Mouse (Mus musculus): ENCODE measurements at regions not wholly inside any gene's neighbourhood (a gene's known extent, or its start where the extent isn't known, plus 50 kb on each side); places are given as distances from the start of the nearest gene placed in this dataset.

DNA sequence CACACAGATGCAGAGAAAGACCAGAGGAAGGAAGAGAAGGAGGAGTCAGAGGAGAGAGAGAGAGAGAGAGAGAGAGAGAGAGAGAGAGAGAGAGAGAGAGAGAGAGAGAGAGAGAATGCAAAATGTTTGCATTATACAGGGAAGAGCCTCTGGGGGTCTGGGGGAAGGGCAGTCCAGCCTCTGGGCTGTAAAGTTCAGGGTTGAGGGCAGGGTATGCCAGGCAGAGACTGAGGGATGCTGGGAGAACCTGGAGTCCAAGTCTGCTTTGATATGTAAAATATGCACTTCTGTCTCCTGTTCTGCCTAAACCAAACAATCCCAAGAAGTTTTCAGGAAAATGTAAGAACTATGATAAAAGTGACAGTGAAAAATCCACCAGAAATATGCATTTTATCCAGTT lies 538.6 kb upstream of the Sall1 start:
- no peak for ATAC-seq (replicated peaks; ENCODE audit: low read depth, poor library complexity, severe bottlenecking)

DNA sequence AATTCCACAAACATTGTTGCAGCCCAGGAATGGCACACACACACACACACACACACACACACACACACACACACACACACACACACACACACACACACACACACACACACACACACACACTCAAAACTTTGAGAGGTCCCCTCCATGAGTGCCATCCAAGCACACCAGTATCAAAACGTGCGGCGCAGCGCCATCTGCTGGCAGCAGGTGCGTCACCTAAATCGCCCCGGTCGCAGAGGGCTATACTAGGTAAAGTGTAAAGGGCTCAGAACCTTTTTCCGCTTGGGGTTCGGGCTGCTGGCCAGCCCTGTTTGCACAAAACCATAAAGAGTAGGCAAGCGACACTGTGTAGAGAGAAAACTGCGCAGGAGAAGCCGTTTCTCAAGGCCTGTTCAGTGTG lies 527.9 kb upstream of the Sall1 start:
- ATAC-seq (replicated peaks; ENCODE audit: low read depth, poor library complexity, severe bottlenecking), result peak; percentile 83

DNA sequence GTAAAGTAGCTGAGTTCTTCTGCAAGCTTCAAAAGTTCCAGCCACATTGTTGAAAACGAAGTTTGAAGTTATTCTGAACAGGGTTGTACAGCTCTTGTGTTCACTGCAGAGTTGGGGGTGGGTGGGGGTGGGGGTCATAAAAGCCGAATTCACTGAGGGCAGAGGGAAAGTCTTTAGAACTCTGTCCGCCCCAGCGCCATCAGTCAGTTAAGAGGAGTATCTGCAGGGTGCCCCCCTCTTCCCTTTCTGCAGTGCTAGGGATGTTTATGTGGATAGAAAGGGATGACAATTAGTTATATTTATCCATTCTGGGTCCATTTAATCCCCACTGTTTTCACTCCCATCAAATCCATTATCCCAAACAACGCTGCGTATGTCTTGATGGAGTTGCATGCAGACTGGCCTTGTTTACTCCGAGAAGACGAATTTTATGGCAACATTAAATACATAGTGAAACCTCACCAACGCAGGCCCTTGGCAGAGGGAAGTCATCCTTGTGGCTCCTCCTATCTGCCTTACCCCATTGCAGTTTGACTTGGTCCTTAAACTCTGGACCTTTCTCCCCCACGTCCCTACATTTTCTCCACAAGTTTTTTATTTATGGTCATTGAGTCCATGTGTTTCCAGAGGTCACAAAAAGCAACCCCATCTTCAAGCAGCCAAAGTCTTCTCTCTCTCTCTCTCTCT lies 526.8 kb upstream of the Sall1 start:
- no peak for ATAC-seq (replicated peaks; ENCODE audit: low read depth, poor library complexity, severe bottlenecking)

DNA sequence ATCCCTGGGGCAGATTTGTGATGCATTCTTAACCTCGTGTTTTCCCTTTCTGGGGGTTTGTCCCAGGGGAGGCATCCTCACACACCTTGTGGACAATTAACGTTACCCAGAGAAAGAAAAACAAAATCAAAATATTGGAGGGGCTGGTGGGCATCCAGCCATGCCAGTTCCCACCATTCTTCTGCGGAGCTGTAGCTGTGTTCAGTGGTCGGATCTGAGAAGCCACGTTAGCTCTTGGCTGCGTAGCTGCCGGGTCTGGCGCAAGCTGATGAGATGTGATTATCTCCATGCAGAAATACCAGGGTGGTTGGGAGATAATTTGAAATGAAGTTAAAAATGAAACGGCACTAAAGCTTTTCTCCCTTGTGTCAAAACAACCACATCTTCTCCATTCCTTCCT lies 525.4 kb upstream of the Sall1 start:
- ATAC-seq (replicated peaks; ENCODE audit: low read depth, poor library complexity, severe bottlenecking), result no peak

DNA sequence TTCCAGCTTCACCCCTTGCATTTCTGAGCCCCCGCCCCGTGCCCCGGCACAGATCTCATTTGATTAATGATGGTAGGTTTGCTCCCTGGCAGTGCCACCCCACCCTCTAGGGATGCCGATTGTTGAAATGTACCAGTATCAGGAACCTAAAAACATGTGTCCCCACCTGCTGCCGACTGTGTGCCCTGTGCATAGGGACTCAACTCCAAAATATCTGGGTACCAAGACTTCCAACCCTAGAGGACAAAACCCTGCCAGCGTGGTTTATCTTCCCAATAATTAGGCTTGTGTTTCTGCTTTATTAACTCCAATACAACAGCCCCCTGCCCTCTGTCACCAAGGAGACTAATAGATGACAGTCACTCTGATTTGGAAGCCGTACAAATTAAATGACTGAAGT lies 524.7 kb upstream of the Sall1 start:
- no peak for ATAC-seq (replicated peaks; ENCODE audit: low read depth, poor library complexity, severe bottlenecking)

DNA sequence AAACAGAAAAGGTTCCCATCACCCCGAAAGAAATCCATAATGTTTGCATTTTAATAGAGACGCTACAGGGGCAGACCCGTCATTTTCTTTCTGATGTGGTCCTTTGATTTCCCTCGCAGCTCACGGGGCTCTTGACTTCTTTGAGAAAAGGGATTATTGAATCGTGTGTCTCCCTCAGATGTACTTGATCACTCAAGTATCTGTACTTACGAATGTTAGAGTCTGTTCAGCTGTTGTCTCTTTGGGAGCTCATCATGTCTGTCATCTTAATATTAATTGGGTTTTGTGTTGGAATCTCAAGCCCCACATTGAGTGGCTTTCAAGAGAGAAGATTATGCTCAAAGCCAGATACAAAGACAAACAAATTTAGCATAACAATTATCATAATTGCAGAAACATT lies 523.0 kb upstream of the Sall1 start:
- no peak for ATAC-seq (replicated peaks; ENCODE audit: low read depth, poor library complexity, severe bottlenecking)

DNA sequence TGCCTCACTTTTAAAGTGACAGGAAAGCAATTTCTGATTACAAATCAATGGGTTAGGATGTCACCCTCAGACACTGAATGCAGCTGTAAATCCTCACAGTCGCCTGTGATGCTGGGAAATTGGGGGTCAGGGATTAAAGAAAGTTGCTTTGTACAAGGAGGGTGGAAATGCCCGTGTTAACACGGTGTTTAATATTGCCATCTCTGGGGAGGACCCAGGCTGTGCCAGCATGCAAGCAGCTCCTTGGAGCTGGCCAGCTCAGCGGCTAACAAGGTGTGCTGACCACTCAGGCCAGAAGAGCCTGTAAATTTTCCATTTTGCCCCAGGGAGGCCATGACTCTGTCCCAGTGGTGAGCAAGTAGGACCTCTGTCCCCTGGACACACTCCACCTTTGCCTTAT lies 522.5 kb upstream of the Sall1 start:
- ATAC-seq (replicated peaks; ENCODE audit: low read depth, poor library complexity, severe bottlenecking), result no peak

DNA sequence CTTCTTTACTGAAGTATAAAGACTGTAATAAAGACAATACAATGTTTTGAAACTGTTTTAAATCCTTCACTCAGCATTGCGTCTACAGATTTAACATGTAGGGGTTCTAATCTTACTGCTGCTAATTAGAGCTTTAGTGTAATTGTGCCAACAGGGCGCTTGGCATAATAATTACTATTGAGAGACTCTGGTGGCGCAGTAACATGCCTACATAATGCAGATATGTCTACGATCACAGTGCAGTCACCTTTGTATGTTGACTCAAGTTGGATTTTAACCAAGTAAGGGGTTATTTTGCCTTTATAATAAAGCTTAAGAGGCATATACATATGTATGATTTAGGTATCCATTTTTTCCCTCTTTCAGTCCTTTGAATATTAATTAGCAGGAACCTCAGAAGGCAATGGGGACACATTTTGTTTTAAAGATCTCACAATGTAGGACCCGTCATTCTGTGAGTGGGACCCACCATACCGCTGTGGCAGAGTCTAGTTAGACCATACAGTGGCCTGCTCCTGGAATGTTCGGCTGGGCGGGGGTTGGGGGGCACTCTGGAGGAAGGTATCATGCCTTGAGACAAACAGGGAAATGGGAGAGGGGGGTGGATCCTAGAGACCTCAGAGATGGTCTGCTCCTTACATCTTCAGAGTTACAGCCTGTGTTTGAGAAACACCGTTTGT lies 521.3 kb upstream of the Sall1 start:
- ATAC-seq (replicated peaks; ENCODE audit: low read depth, poor library complexity, severe bottlenecking), result no peak

DNA sequence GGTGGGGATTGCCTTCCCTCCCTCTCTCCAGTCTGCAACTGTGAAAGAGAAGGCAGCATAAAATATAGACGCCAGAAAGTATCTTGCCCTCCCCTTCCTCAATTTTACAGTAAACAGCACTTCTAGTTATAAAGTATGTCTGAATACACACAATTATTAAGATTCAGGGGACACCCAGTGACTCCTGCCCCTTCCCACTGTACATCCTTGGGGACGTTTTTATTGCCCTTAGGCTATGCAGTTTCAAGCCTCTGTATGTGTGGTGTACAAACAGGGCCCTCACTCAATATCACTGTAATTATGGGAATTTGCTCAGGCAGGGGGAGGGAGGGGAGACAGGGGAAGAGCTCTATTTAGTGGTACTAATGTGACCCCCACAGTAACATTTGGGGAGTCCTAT lies 519.6 kb upstream of the Sall1 start:
- ATAC-seq (replicated peaks; ENCODE audit: low read depth, poor library complexity, severe bottlenecking), result no peak

DNA sequence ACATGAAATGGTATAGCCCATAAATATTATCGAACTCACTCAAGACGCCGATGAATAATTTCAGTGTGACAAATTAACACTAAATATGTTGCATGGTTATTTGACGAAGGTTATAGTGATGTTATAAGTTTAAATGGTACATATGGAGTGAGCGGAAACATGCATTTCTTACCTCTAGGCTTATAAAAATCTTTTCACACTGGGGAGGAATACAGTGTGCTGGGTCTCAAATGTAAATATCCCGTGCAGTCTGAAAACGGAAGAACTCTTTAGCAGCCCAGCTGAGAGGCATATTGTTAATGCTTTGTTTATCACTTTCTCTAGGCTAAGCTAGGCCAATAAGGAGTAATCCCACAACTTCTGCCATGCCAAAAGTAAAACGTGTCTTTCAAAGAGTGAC lies 518.6 kb upstream of the Sall1 start:
- no peak for ATAC-seq (replicated peaks; ENCODE audit: low read depth, poor library complexity, severe bottlenecking)

DNA sequence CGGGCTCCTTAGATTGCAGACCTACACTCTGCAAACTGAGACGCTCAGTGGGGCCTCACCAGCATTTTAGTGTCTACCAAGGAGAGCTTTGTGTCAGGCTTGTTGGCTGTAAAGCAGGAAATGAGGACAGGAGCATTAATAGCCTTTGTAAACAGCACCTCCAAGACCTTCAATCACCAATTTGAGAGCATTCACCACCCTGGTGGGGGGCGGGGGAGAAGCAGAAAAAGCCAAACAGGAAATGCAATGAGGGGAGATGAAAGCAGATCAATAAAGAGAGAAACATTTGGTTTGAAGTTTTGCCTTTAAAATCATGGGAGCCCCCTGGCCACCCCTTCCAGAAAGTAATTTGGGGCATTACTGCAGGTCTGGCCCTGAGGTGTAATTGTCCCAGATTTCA lies 497.3 kb upstream of the Sall1 start:
- no peak for ATAC-seq (replicated peaks; ENCODE audit: low read depth, poor library complexity, severe bottlenecking)

DNA sequence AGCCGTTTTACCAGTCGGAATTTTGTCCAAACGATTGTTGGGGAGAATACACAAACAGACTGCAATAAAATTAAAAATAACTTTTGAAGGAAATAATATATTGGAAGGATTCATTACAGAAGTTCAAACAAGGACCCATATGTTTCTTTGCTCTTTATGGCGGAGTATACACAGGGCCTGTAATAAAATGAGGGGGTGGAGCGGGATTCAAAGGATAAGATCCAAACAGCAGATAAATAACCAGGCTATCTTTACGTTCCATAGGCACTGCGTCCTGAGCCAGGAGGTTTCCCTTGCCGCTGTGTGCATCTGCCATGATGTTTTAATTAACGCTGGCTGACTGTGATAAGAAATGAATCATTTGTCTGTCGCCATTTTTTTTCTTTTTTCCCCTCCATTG lies 490.6 kb upstream of the Sall1 start:
- ATAC-seq (replicated peaks; ENCODE audit: low read depth, poor library complexity, severe bottlenecking), result no peak

DNA sequence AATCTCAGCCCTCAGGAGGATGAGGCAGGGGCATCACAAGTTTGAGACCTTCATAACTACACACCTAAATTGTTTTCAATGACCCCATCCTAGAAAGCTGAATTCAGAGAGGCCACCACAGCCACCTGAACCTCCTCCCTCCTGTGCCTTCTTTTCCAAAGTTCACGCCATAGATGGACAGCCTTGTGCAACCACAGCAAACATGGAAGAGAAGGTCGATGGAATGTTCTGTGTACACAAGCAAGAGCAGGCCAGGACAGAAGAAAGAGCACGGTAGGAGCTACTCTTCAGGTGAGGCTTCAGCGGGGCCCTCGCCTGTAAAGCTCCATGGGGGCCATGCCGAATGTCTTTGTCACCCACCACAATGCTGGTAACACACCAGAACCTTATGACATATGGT lies 481.1 kb upstream of the Sall1 start:
- ATAC-seq (replicated peaks; ENCODE audit: low read depth, poor library complexity, severe bottlenecking), result no peak

DNA sequence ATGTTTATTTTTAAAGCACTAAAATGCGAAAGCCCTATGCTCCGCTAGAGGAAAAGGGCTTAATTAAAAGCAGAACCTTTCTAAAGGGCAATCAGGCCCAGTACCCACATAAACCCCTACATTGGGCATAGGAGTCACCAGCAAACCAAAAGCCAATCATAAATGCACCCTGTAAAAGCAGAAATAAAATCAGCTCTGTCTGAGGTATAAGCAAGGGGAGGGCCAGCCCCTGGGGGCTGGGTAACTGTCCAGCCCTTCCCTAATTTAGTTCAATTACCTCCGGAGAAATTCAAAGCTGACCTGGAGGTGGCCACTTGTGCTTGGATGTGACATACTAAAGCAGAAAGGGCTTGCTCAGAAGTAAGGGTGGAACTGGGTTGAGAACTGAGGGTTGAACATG lies 479.4 kb upstream of the Sall1 start:
- ATAC-seq (replicated peaks; ENCODE audit: low read depth, poor library complexity, severe bottlenecking), result no peak

DNA sequence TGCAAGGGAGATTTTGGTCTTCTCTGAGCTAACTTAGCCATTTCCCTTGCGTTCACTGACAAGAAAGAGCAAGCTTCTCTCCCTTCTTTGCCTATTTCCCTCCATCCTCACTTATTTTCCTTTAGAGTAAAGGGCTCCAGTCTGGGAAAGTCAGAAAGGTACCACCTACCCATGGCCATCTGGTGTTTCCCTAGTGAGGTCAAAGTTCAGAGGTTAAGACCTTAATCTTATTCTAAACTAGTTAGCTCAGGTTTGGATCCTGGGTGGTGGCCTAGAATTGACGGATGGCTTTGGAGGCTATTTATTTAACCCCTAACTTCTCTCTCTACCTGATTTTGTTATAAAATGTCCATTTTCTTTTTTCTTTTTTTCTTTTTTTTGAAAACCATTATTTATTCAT lies 472.6 kb upstream of the Sall1 start:
- no peak for ATAC-seq (replicated peaks; ENCODE audit: low read depth, poor library complexity, severe bottlenecking)

DNA sequence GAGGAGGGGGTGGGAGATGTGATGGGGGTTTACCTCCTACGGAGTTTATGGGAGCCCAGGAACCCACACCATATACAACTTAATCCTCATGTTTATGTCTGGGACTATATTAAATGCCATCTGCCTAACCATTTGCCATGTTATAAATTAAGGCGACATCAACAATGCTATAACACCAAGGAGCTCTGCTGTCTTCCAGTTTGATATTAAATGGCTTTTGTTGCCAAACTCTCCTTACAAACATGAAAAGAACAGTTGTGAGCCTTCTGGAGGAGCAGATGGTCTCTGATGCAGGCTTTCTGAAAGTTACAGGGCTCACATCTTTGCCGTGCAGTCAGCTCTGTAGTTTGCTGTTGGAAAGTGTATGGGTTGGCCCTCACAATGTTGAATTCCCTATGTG lies 470.3 kb upstream of the Sall1 start:
- ATAC-seq (replicated peaks; ENCODE audit: low read depth, poor library complexity, severe bottlenecking), result no peak

DNA sequence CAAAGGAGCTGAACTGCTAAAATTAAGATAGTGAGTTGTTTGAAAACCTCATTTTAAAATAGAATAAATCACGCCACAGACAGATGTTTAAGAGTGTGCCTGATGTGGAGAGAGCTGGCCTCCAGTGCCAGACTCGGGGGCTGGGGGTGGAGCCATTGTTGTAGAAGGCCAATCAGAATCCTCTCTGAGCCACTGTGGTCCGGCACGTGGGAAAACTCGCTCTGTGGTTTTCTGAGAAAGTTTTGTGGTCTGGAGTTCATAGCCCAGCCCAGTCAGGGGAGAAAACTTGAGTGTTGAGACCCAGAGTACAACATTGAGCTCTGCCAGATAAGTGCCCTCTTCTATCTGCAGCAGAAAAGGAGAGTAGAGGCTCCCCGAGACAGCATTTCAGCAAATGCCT lies 463.7 kb upstream of the Sall1 start:
- ATAC-seq (replicated peaks; ENCODE audit: low read depth, poor library complexity, severe bottlenecking), result no peak

DNA sequence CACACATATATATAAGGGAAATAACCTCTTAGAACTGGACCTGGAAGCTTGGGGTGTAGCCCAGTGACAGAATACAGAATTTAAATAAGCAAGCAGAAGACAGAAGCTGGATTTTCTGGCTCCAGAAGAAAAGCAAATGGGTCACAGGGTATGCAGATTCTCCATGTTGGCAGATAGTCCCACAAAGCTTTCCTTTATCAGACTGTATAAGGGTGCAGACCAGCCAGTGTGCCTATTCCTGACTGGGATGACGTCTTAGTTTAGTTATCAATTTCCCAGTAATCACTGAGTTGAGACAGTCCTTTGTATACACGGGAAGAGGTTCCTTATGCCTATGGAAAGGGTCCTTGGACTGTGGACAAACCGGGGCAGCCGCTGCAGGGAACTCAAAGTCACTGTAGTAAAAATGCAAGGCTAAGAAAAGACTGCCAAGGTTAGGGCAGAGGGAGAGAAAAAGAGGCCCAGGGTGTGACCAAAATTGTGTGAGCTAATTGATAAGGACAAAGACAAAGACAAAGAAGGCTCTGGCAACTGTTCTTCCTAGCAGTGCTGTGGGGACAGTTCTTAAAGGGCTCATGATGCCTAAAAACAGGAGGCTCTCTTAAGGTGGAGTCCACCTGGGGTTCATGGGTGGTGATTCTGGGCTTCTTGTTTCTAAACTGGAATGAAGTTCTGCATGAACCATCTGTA lies 459.7 kb upstream of the Sall1 start:
- no peak for ATAC-seq (replicated peaks; ENCODE audit: low read depth, poor library complexity, severe bottlenecking)

DNA sequence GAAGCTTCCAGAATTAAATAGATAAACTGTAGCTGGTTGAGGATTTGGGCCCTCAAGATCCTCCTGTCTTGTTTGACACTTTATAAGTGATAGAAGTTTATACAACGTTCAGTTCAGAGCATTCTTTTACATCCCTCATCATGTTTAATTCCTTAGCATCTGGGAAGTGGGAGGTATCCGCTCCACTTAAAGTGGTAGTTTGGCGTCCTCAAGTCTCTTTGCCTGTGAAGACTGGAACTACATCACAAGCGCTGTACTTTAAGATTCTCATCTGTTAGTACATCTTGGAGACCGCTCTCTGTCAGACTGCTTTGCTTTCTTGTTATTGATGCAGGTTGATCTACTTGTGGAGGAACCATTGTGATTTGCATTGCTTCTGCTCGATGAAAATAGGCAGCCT lies 459.1 kb upstream of the Sall1 start:
- no peak for ATAC-seq (replicated peaks; ENCODE audit: low read depth, poor library complexity, severe bottlenecking)

DNA sequence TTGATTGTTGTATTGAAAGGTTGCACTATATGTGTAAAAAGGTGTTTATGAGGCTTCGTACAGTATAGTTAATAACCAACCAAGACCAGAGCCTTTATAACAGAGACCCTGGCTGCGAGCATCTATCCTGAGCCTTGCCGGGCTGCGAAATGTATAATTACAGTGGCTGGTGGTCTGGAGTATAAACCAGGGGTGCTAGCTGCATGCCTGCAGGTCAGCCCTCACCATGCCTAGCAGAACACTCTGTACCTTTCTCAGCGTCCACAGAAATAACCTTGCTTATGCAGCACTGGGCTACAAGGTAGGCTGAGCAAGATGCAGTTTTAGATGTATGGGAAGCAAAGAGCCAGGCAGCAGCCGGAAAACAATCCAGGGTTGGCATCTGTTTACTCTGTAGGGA lies 457.8 kb upstream of the Sall1 start:
- ATAC-seq (replicated peaks; ENCODE audit: low read depth, poor library complexity, severe bottlenecking), result no peak

DNA sequence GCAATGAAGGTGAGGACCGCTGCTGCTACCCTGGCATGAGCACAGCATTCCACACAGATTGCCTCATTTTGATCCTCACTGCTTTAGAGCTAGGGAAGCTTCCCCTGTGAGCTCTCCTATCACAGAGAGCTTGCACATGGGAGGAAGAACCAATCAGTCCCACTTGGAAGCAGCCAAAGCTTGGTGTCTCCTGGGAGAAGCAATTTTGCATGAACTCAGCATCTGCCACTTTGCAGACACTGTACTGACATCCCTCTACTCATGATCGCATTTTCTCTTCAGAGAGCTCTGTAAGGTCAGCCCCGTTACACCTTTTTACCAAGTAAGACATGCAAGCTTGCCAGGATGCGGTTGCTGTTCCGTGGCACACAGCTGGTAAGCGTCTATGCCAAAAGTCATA lies 455.9 kb upstream of the Sall1 start:
- no peak for ATAC-seq (replicated peaks; ENCODE audit: low read depth, poor library complexity, severe bottlenecking)

Measured in common myeloid progenitor, adult 5-6 weeks (primary cell).